Mouse (Mus musculus) kidney, postnatal 10 days (tissue): Measurements from ENCODE around the gene Pttg1.

ENCODE experiments used
- DNase-seq: peaks from one replicate; pipeline ENCODE4 v3.0.0; 2021; ENCODE audit warnings: mixed read lengths

Pttg1 gene

DNA sequence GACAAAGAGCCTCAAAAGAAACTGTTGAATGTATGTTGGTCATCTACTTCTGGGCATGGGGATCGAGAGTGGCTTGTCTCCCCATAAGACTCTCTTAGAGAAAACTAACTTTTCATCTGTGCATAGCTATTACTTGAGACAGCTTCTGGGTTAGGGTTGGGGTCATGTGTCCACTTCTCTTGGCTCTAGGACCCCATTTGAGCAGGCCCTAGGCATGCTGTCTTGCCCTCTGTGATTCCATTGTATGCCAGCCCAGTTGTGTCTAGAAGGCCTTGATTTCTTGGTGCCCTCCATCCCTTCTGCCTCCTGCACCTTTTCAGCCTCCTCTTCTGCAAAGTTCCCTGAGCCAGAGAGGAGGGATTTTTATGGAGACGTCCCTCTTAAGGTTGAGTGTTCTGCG, 54.2 kb downstream of the Pttg1 start:
- no peak for DNase-seq
